Mouse (Mus musculus) embryo, embryonic 10 days (tissue): ENCODE measurements around the gene Ntpcr.

ENCODE experiments used
- DNase-seq: peaks from one replicate; pipeline ENCODE4 v3.0.0-alpha.2; 2015; ENCODE audit warnings: low spot score

Gene Ntpcr

DNA sequence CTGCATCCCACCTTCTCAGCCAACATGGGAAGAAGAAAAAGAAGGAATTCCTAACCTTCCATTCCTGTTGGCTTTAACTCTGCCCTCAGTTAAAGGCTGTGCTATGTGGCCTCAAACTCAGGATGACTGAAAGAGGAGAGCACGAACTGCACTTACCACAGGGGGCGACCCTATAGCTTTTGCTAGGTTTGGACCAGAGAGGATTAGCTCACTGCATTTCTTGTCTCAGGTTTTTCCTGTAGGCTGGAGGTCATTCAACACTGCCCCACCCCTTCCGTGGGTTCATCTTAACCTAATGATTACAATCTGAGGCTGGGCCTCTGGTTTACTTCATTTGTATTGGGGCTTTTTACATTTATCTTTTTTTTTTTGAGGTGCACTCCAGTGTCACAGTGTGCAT, 45.3 kb downstream of the Ntpcr start:
- DNase-seq: no peak

DNA sequence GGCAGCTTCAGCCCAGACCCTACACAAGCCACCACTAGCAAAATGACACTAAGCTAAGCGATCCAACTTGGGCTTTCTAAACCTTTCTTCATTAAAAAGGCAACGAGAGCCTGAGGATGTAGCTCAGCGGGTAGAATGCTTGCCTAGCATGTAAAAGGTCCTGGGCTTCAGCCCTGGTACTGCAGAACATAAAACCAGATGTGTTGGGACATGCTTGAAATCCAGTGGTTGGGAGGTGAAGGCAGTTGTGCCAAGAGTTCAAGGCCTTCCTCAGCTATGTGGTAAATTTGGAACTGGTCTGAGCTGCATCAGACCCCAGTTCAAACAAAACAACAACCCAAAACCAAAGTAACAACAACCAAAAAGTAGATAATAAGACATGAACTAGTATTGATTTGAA, 46.6 kb downstream of the Ntpcr start:
- no peak for DNase-seq

DNA sequence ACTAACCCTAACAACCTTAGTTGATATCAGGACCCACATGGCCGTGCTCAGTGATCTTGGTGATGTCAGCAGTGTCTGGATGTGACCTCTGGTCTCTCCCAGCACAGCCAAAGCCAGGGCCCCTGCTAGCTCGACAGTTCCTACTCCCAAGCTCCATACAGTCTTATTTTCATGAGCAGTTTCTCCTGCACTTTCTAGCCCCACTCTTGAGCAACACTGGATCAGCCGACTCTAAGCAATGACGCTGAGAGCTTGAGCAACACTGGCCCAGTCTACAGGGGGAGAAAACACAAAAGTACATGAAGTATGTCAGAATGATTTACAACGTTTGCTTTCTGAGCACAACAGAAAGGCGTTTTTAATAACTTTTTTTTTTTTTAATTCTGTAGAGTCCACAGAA, 47.0 kb downstream of the Ntpcr start:
- DNase-seq: no peak

DNA sequence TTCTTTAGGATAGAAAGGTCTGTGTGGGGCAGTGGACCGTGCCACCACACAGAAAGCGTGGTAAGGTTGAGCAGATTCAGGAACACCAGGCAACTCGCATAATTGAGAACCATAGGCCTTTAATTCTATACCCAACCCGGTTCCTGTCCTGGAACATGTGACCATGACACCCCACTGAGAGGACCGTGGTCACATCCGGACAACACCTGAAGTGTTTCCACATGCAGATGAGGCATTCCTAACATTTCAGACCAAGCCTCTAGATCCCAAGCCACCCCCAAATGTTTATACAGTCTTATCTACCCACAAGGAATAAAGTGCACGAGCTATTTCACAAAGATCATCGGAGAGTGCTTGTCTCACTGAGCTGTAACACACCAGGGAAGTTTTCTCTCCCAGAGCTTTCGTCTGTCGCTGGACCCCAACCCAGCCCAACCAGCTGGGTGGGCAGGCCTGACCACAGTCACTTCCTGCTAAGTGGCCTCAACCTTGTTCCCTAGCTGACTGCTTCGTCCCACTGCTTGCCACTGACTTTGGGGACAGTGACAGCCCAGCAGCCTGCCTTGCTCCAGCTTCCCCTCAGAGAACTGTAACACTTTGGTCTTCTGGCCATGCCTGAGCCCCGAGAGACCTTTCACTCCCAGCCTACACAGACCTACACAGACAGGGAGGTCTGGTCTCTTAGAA, 47.9 kb downstream of the Ntpcr start:
- no peak for DNase-seq

DNA sequence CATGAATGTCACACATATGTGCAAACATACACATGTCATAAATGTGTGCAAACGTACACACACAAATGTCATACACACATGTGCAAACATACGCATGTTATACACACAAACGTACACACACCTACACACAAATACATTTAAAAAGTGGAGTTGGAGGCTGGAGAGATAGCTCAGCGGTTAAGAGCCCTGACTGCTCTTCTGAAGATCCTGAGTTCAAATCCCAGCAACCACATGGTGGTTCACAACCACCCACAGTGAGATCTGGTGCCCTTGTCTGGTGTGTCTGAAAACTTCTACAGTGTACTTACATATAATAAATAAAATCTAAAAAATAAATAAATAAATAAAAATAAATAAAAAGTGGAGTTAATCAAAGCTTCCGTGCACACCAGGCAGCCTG, 49.2 kb downstream of the Ntpcr start:
- DNase-seq: no peak

DNA sequence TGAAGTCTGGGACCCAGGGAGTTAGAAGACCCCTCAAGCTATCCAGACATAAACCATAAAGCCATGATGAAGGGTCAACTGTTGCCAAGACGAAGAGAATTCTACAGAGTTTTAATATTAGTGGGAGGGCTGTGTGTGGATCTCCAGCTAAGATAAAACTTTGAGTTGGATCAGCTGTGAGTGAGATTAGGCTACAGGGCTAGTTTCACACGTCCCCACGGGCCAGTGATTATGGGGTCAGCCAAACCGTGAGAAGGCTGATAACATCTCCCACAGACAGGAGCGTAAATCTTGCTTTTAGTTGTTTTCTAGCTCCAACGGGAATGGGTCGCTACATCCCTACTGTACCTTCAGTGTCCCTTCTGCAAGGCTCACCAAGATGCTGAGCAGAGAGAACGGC, 49.9 kb downstream of the Ntpcr start:
- no peak for DNase-seq

DNA sequence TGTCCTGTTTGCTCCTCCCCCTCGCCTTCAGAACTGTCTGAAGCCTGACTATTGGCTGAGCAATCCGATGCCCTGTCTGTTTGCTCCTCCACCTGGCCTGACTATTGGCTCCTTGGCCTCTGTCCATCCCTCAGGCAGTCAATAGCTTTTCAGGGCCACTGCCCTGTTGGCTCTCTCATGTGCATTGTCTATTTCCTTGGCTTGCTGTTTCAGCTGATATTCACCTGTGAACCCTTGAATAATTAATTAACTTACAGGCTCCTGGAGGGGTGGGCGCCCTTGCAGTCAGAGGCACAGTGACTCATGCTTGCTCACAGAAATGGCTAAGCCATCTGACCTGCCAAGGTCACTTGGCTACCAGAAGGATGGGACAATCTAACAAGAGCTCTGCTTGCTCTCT, 52.4 kb downstream of the Ntpcr start:
- DNase-seq: peak; percentile 44

DNA sequence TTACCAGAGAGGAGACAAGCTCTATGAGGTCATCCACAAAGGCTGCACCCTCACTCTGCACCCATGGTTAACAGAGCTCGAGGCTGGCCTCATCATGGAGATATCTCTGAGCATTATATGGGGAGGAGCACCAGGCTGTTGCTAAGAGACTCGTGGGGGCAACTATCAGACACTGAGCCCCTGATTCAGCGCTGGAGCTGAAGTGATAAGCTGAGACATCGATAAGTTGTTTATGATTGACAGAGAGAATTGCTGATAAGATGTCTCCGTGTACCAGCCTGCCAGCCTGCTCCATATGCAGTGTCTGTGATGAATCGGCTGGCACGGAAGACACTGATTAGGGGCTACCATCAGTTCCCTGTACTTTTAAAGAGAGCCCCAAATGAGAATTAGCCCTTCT, 57.1 kb downstream of the Ntpcr start:
- DNase-seq: no peak

DNA sequence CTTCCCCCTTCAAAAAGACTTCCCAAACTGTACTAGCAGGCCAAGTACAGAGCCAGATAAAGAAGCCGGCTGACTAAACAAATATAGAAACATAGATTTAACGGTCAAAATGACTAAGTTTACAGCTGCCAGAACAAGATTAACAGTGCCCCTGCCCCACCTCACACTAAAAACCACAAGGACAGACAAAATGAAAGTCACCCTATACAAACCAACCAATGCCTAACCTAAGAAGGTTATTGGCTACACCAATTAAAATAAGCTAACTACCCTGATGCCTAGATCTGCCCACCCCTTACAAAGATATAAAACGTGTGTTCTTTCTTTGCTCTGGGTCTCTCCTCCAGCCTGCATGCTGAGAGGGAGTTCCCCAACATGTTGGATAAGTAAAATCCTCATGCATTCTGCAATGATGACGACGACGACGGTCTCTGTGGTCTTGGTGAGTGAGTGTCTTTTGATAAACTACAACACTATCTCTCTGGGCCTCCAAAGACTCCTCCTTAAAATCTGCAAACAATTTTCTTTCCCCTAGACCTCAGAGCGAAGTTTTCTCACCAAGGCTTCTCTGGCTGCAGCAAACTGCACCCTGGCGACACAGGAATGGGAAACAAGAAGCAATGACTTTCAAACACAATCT, 63.2 kb downstream of the Ntpcr start:
- DNase-seq: no peak

DNA sequence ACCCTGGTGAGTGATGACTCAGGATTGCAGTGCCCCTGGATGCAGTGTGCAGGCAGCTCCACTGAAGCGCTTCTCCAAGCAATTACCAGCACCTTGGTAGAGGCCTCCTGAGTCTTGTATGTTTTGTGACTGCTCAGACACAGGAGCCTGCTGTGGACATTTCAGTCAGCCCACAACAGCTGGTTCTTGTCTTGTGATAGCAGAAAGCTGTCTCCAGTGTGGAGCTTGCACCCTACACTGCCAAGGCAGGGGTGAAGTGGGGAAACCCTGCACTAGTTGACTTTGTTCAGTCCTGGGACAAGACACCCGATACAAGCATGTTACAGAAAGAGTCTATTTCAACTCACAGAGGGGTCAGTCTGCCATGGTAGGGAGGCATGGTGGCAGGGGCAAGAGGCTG, 65.6 kb downstream of the Ntpcr start:
- no peak for DNase-seq

DNA sequence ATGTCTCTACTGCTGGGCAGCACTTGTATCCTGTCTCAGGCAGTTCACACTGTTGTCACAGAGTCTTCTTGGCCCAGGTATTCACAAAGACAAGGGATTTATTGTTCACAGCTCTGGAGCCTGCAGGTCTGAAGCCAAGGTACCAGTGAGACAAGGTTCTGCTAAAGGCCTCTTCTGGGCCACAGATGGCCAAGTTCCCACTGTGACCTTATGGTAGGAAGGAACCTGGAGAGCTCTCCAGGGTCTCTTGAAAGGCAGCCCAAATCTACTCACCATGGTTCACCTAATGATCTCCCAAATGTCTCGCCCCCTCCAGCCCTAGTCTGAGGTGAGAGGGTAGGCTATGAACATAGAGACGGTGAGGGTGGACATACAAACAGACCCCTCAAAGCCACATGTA, 67.2 kb downstream of the Ntpcr start:
- no peak for DNase-seq
